Mouse (Mus musculus): Measurements from ENCODE around the gene Gm9513.

The Gm9513 gene

DNA sequence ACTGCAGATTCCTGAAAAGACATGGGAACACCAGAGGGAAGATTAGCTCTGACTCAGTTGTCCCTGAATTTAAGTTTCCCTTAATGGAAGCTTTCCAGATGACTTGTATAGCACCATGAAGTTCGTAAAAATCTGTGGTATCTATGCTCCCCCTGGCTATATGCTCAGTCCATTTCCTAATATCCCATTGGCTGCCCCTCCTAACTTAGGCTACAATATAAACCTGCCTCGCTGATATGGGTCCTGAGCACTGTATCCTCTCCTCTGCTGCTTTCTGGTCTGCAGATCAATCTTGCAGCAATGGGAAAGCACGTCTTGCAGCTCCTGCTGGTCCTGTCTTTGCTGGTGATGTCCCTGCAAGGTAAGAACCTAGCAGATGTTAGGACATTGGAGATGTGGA lies at the start of gene Gm9513:
TSS of gene Gm9513 (plus strand) at position 301 of the 400 bp plus-strand sequence.
- DNase-seq (ENCODE audit: low read depth, low spot score), result no peak

DNA sequence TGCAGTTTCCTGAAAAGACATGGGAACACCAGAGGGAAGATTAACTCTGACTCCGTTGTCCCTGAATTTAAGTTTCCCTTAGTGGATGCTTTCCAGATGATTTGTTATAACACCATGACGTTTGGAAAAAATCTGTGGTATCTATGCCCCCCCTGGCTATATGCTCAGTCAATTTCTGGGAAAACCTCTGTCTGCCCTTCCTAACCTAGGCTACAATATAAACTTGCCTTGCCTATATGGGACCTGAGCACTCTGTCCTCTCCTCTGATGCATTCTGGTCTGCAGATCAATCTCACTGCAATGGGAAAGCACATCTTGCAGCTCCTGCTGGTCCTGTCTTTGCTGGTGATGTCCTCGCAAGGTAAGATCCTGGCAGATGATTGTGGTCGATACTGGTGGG lies 43.9 kb upstream of the Gm9513 start, which contains the start of gene Gm7257:
TSS of gene Gm7257 (plus strand) at position 301 of the 400 bp plus-strand sequence.
- no peak for DNase-seq (ENCODE audit: low read depth, low spot score)

DNA sequence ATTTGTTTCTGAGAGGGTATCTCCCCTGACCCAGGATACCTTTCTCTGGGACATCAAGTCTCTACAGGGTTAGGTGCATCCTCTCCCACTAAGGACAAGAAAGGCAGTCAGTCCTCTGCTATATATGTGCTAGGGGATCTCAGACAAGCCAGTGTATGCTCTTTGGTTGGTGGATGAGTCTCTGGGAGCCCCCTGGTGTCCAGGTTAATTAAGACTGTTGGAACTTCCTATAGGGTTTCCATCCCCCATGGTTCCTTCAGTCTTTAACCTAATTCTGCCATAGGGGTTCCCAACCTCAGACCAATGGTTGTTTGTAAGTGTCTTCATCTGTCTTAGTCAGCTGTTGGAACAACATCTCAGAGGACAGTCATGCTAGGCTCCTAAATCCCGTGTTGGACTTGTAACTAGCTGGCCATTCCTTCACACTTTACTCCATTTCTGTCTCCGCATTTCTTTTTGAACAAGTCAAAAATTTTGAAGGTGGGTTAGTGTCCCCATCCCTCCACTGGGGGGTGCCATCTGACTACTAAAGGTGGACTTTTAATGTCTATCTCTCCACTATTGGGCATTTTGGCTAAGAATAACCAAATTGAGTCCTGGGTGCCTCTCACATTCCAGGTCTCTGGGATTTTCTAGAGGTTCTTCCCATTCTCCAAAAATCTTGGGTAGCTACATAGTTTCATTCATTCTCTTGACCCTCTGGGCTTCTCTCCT lies 40.2 kb upstream of the Gm9513 start:
- DNase-seq (ENCODE audit: low read depth, low spot score), result no peak

DNA sequence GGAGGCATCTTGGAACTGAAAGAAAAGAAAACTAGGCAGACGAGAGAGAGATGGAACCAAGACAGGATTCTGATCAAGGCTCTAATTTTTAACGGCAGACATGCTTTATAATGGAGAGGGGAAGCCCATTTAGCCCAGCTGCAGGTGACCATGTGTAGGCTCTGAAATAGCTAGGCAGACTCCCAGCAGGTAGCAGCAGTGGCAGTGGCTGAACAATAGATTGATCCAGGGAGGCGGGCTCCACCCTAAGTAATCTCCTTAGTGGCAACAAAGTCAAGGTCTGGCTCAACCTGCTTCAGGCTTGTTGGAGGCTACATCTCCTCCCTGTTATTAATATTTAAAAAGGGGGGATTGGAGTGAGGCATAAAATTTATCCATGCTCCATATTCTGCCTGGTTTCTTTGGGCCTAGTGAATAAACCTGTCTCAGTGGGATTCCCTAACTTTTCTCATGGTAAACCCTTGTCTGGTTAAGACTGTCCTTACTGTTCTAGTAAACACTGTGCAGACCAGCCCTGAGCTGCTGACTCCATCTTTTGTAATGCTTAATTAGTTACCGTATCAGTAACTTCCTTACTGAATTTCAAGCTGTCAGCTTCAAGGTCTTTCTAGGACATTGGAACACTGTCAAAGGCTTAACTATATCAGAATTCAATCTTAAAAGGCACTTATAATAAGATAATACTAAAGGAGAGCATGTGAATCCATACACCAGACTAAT lies 19.2 kb downstream of the Gm9513 start:
- no peak for DNase-seq (ENCODE audit: low read depth, low spot score)

GRCm38 (mm10) chr9:36495824-36496223 lies 20.4 kb downstream of the Gm9513 start:
- DNase-seq (ENCODE audit: low read depth, low spot score), result no peak

DNA sequence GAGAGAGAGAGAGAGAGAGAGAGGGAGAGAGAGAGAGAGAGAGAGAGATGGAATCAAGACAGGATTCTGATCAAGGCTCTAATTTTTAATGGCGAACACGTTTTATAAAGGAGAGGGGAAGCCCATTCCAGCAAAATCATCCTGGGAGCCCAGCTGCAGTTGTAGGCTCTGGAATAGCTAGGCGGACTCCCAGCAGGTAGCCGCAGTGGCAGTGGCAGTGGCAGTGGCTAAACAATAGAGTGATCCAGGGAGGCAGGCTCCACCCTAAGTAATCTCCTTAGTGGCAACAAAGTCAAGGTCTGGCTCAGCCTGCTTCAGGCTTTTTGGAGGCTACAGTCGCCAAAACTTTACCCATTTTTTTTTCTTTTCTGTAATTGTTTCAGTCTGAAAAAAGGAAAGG lies 28.8 kb downstream of the Gm9513 start:
- no peak for DNase-seq (ENCODE audit: low read depth, low spot score)

Data from retina, postnatal 7 days (tissue).